In the genomic region with DNA sequence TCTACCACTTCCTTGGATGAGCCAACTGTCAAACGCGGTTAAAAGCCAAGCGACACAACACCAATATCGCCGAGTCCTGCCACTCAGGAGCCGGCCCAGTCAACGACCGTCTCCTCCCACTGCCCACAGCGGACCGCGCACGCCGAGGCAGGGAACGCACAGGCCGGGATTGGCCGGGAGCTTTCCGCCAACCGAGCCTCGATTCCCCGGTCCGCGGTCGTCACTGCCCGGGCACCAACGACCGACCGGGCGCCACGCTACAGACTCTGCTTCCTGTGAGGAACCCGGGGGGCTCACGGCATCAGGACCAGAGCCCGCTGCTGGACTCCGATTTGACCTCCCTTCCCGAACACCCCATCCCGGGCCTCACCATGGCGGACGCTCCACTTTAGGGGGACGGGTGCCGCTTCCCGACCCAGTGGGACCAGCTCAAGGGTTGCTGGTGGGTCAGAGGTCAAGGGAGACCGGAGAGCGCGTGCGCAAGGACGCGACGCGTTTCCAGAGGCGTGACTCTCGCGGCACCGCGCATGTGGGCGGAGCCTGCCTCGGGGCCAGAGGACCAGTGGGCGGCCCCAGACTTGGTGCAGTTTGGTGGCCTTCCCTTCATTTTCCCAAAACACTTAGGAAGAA, we compare ENCODE assay signal across 8 mouse cellular contexts. TPM values are rescaled to one million over a fixed set of nuclear protein-coding genes. Genes with fewer than 3 reads are reported as not detected.
DNase-seq lines count a peak whose midpoint lies in the region; ATAC-seq and TF ChIP-seq lines count a peak whose summit lies in the region.

A gene (minus strand): TSS at position 508 of the 630 bp plus-strand sequence.

- DNase-seq in A20 (ENCODE audit: low read depth, low spot score) = peak; percentile 93
- peak; percentile 80 for DNase-seq in liver, adult 2 months (ENCODE audit: extremely low read depth, low read depth, low spot score)
- peak; percentile 91 for DNase-seq in splenic B cell, adult 2 months (ENCODE audit: low read depth, low spot score)

- peaks cover 25% of the 10 kb centered on the region for H3K4me1 ChIP-seq in bone marrow macrophage, adult 2 months (ENCODE audit: control insufficient read depth, insufficient read depth, low read length)
- no peaks in the 10 kb centered on the region for H3K4me1 ChIP-seq in embryonic fibroblast, embryonic 13.5 days (ENCODE audit: control insufficient read depth, insufficient read depth, low read length)
- peaks cover 17% of the 10 kb centered on the region for H3K4me1 ChIP-seq in heart, embryonic 11.5 days (ENCODE audit: control insufficient read depth, insufficient read depth, low read length)
- peaks cover 14% of the 10 kb centered on the region for H3K4me1 ChIP-seq in kidney, embryonic 16.5 days (ENCODE audit: insufficient read depth, low read length)
- peaks cover 15% of the 10 kb centered on the region for H3K4me1 ChIP-seq in liver, adult 2 months (ENCODE audit: control insufficient read depth, insufficient read depth, low read length)

- H3K27me3 ChIP-seq in heart, embryonic 11.5 days (ENCODE audit: control insufficient read depth, insufficient read depth, low read length) = no peaks in the 10 kb centered on the region
- H3K27me3 ChIP-seq in kidney, embryonic 16.5 days (ENCODE audit: insufficient read depth, low read length) = no peaks in the 10 kb centered on the region
- H3K27me3 ChIP-seq in liver, adult 2 months (ENCODE audit: control insufficient read depth, insufficient read depth, low read length) = no peaks in the 10 kb centered on the region
- no peaks in the 10 kb centered on the region for H3K27me3 ChIP-seq in myocyte (ENCODE audit: control insufficient read depth, insufficient read depth, insufficient read length)
- no peaks in the 10 kb centered on the region for H3K27me3 ChIP-seq in splenic B cell, adult 2 months (ENCODE audit: control insufficient read depth, insufficient read depth, low read length, poor library complexity, severe bottlenecking)

- peak within 1 kb of the TSS; percentile 89 for H3K4me2 ChIP-seq in heart, embryonic 11.5 days
- H3K4me2 ChIP-seq in kidney, embryonic 16.5 days (replicated peaks; ENCODE audit: low read depth, low read length) = peak within 1 kb of the TSS; percentile 63
- peak within 1 kb of the TSS; percentile 95 for H3K4me2 ChIP-seq in myocyte (ENCODE audit: low read depth)

- peak within 1 kb of the TSS; percentile 42 for H3K27ac ChIP-seq in bone marrow macrophage, adult 2 months (ENCODE audit: insufficient read depth, low read depth, low read length)
- H3K27ac ChIP-seq in embryonic fibroblast, embryonic 13.5 days (ENCODE audit: insufficient read depth, low read length) = peak within 1 kb of the TSS; percentile 62
- peak within 1 kb of the TSS; percentile 86 for H3K27ac ChIP-seq in heart, embryonic 11.5 days (ENCODE audit: low read depth, low read length)
- peak within 1 kb of the TSS; percentile 81 for H3K27ac ChIP-seq in kidney, embryonic 16.5 days (ENCODE audit: low read length)
- H3K27ac ChIP-seq in liver, adult 2 months (replicated peaks; ENCODE audit: insufficient read depth, low read depth, low read length) = peak within 1 kb of the TSS; percentile 87

- H3ac ChIP-seq in myocyte (ENCODE audit: control insufficient read depth, insufficient read length) = peak within 1 kb of the TSS; percentile 73

- peak within 1 kb of the TSS; percentile 88 for H3K9ac ChIP-seq in heart, embryonic 11.5 days (ENCODE audit: low read depth, low read length)
- peak within 1 kb of the TSS; percentile 84 for H3K9ac ChIP-seq in kidney, embryonic 16.5 days (replicated peaks; ENCODE audit: low read length)
- peak within 1 kb of the TSS; percentile 90 for H3K9ac ChIP-seq in liver, adult 2 months (ENCODE audit: low read depth, low read length)

- peak within 1 kb of the TSS; percentile 84 for H3K4me3 ChIP-seq in bone marrow macrophage, adult 2 months (ENCODE audit: insufficient read depth, low read length)
- H3K4me3 ChIP-seq in embryonic fibroblast, embryonic 13.5 days (ENCODE audit: insufficient read depth, low read length) = peak within 1 kb of the TSS; percentile 71
- H3K4me3 ChIP-seq in heart, embryonic 11.5 days (ENCODE audit: low read depth, low read length) = peak within 1 kb of the TSS; percentile 77
- H3K4me3 ChIP-seq in kidney, embryonic 16.5 days (ENCODE audit: low read length) = peak within 1 kb of the TSS; percentile 69
- peak within 1 kb of the TSS; percentile 82 for H3K4me3 ChIP-seq in liver, adult 2 months (ENCODE audit: insufficient read depth, low read depth, low read length)
- peak within 1 kb of the TSS; percentile 64 for H3K4me3 ChIP-seq in myocyte

- H3K9me3 ChIP-seq in heart, embryonic 11.5 days (replicated peaks; ENCODE audit: control insufficient read depth, low read length) = no peaks in the 10 kb centered on the region
- no peaks in the 10 kb centered on the region for H3K9me3 ChIP-seq in kidney, embryonic 16.5 days (ENCODE audit: low read length)

- peaks cover 25% of the 10 kb centered on the region for H3K79me2 ChIP-seq in liver, adult 2 months (ENCODE audit: control insufficient read depth, insufficient read depth, low read length)
- peaks cover 37% of the 10 kb centered on the region for H3K79me2 ChIP-seq in myocyte (ENCODE audit: control insufficient read depth, insufficient read depth)

- ATAC-seq in heart, embryonic 11.5 days (replicated peaks; ENCODE audit: insufficient number of reproducible peaks, low FRiP score, low TSS enrichment) = peak; percentile 84
- peak; percentile 84 for ATAC-seq in kidney, embryonic 16.5 days (ENCODE audit: low FRiP score, low TSS enrichment)

- TF ChIP-seq POLR2A in bone marrow macrophage, adult 2 months (IDR thresholded peaks at IDR 0.05; ENCODE audit: borderline replicate concordance, low read depth, low read length) = no peak
- peak; percentile 48 for TF ChIP-seq POLR2A in embryonic fibroblast, embryonic 13.5 days (IDR thresholded peaks at IDR 0.05; ENCODE audit: low read depth, low read length)
- TF ChIP-seq POLR2A in liver, adult 2 months (IDR thresholded peaks at IDR 0.05; ENCODE audit: extremely low read depth, insufficient read depth, low read length) = peak; percentile 63; the same call in 1 of the 2 replicates
- peak; percentile 79 for TF ChIP-seq POLR2A in myocyte (IDR thresholded peaks at IDR 0.05; ENCODE audit: insufficient read length, low read depth)

- WGBS in heart, embryonic 11.5 days (ENCODE audit: insufficient replicate concordance) = under 1% methylated on average over 56 of the region's 56 CpGs
- under 1% methylated on average over 56 of the region's 56 CpGs for WGBS in kidney, embryonic 16.5 days
- WGBS in liver, adult 2 months = under 1% methylated on average over 56 of the region's 56 CpGs

- H3K36me3 ChIP-seq in heart, embryonic 11.5 days (ENCODE audit: control insufficient read depth, insufficient read depth, low read length) = no peaks in the 10 kb centered on the region
- H3K36me3 ChIP-seq in kidney, embryonic 16.5 days (ENCODE audit: insufficient read depth, low read length) = no peaks in the 10 kb centered on the region
- H3K36me3 ChIP-seq in liver, adult 2 months (ENCODE audit: control insufficient read depth, insufficient read depth, low read length) = no peaks in the 10 kb centered on the region
- H3K36me3 ChIP-seq in myocyte (ENCODE audit: control insufficient read depth, insufficient read depth) = peaks cover 3% of the 10 kb centered on the region
- peaks cover 8% of the 10 kb centered on the region for H3K36me3 ChIP-seq in splenic B cell, adult 2 months (ENCODE audit: control insufficient read depth, insufficient read depth, low read length, poor library complexity, severe bottlenecking)

- TF ChIP-seq CTCF in bone marrow macrophage, adult 2 months (IDR thresholded peaks at IDR 0.05; ENCODE audit: low read depth, low read length) = no peak
- no peak for TF ChIP-seq CTCF in embryonic fibroblast, embryonic 13.5 days (IDR thresholded peaks at IDR 0.05; ENCODE audit: borderline replicate concordance, insufficient read depth, low read length)
- TF ChIP-seq CTCF in liver, adult 2 months (IDR thresholded peaks at IDR 0.05; ENCODE audit: low read depth, low read length) = no peak

TF ChIP-seq in myocyte, 11 proteins besides CTCF, POLR2A, EP300 and RAD21:
- peak; percentile 98 for TF ChIP-seq POLR2AphosphoS2 (IDR thresholded peaks at IDR 0.05; ENCODE audit: insufficient read length, low read depth)
- TF ChIP-seq REST (IDR thresholded peaks at IDR 0.05; ENCODE audit: insufficient read depth, insufficient read length) = no peak
TF ChIP-seq in myocyte: peak in this region for 1.

RNA-seq across cellular contexts. Expression of the gene that starts here (rescaled TPM):
- 27.3 and 39.7 TPM in 2 replicates for polyA plus RNA-seq in bone marrow macrophage, adult 2 months (2012; ENCODE audit: insufficient read depth, insufficient read length, missing spikeins)
- polyA plus RNA-seq in embryonic fibroblast, embryonic 13.5 days (2011; ENCODE audit: insufficient read length, low read depth, missing spikeins) = 30.5 and 33.1 TPM in 2 replicates
- polyA plus RNA-seq in heart, embryonic 11.5 days (2014; fragmentation: Nextera tagmentation; extraction: Ambion mirVana) = 119 and 134 TPM in 2 replicates
- polyA plus RNA-seq in kidney, embryonic 16.5 days (2015; fragmentation: Nextera tagmentation; extraction: Ambion mirVana) = 67.8 and 80.4 TPM in 2 replicates
- total RNA-seq in liver, adult 2 months (2014; rRNA removed) = 36.8 and 41.7 TPM in 2 replicates
- polyA plus RNA-seq in liver, adult 2 months (2012; rRNA removed) = 10.8 and 13.5 TPM in 2 replicates
- polyA plus RNA-seq in myocyte (2012; fragmentation: generic; extraction: Trizol) = 98.6 TPM

Comparison
In these comparisons a context has a peak if more than half of its experiments do, and no peak if none do; other contexts are left out.
1. Peak in every context shown above with its lines: DNase-seq, ATAC-seq, H3K4me3 ChIP-seq and H3K27ac ChIP-seq.